Mouse (Mus musculus) myocyte (in vitro differentiated cells): ENCODE measurements around the gene Gna12.

ENCODE experiments used
- CEBPB ChIP-seq: IDR thresholded peaks from 2 replicates; pipeline ENCODE4 v1.6.1; 2011; ENCODE audit warnings: mild to moderate bottlenecking, moderate library complexity; ENCODE audit not compliant: poor library complexity, insufficient read depth, severe bottlenecking
- E2F4 ChIP-seq: IDR thresholded peaks from one replicate; pipeline ENCODE4 v1.6.1; 2011; ENCODE audit warnings: mild to moderate bottlenecking, control low read depth, moderate library complexity; ENCODE audit not compliant: insufficient read depth
- MAX ChIP-seq: IDR thresholded peaks from one replicate; pipeline ENCODE4 v1.6.1; 2011; ENCODE audit warnings: low read depth, mild to moderate bottlenecking, control low read depth
- MYOD1 ChIP-seq, 3 experiments: IDR thresholded peaks; one replicate each; pipeline ENCODE4 v1.6.1; 2011; ENCODE audit warnings: control low read depth in 2 of 3, low read depth in 2 of 3, mild to moderate bottlenecking in 2 of 3, moderate library complexity in 1 of 3; ENCODE audit not compliant: insufficient read length in 2 of 3, control insufficient read depth in 1 of 3
- POLR2A ChIP-seq: IDR thresholded peaks from one replicate; pipeline ENCODE4 v1.6.1; 2011; ENCODE audit warnings: low read depth, mild to moderate bottlenecking, control low read depth, moderate library complexity; ENCODE audit not compliant: insufficient read length
- POLR2AphosphoS2 ChIP-seq: IDR thresholded peaks from one replicate; pipeline ENCODE4 v1.6.1; 2011; ENCODE audit warnings: low read depth, control low read depth; ENCODE audit not compliant: insufficient read length
- SRF ChIP-seq: IDR thresholded peaks from one replicate; pipeline ENCODE4 v1.6.1; 2011; ENCODE audit warnings: low read depth; ENCODE audit not compliant: control insufficient read depth, insufficient read length
- USF1 ChIP-seq: IDR thresholded peaks from one replicate; pipeline ENCODE4 v1.6.1; 2011; ENCODE audit warnings: low read depth, mild to moderate bottlenecking, control low read depth, moderate library complexity

DNA sequence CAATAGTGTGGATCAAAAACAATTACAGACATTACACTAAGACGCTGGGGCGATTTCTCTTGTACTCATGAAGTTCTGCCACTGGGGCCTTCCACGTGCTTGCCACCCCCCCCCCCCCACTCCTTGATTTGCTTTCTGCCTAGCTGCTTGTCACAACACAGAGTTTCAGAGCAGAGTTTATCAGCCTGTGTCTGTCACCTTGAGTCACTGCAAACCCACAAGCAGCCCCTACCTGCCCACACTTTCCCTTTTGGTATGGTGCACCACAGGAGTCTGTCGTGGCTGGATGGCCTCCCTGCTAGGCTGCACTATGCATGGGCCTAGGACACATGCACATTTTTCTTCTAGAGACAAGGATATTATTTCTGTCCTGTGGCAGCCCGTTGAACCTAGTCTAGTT, 31.5 kb downstream of the Gna12 start:
- TF ChIP-seq SRF (no peak), CEBPB (no peak), POLR2A (no peak), POLR2AphosphoS2 (no peak), USF1 (no peak), MAX (no peak), MYOD1 (IDR thresholded peaks at IDR 0.05; ENCODE audit: control insufficient read depth in 1 of 3, insufficient read length in 2 of 3, low read depth in 2 of 3) (no peak), E2F4 (no peak)
